Mouse (Mus musculus) heart, postnatal 36 days (tissue): ENCODE measurements around the gene 1110059G10Rik. TPM values are rescaled to one million over a fixed set of nuclear protein-coding genes. Genes with fewer than 3 reads are reported as not detected.
A peak's percentile ranks its signal among the peaks of the same experiment; 100 is the strongest.

Source experiments
- DNase-seq, 2 experiments: peaks; one replicate each; pipeline ENCODE4 v3.0.0; 2021 to 2022
- intact Hi-C: fragments of 180-260 bp; cut with DNase I; formaldehyde crosslinking; loops from one replicate; pipeline ENCODE4 v1.15.1; 2025
- total RNA-seq, 2 experiments: library from RNA; stranded (reverse); gene quantifications; 2 replicates each; pipeline ENCODE4 v1.2.3; 2021

The 1110059G10Rik gene
- 10 to 100 TPM; 15.4 to 19.0 TPM for total RNA-seq

DNA sequence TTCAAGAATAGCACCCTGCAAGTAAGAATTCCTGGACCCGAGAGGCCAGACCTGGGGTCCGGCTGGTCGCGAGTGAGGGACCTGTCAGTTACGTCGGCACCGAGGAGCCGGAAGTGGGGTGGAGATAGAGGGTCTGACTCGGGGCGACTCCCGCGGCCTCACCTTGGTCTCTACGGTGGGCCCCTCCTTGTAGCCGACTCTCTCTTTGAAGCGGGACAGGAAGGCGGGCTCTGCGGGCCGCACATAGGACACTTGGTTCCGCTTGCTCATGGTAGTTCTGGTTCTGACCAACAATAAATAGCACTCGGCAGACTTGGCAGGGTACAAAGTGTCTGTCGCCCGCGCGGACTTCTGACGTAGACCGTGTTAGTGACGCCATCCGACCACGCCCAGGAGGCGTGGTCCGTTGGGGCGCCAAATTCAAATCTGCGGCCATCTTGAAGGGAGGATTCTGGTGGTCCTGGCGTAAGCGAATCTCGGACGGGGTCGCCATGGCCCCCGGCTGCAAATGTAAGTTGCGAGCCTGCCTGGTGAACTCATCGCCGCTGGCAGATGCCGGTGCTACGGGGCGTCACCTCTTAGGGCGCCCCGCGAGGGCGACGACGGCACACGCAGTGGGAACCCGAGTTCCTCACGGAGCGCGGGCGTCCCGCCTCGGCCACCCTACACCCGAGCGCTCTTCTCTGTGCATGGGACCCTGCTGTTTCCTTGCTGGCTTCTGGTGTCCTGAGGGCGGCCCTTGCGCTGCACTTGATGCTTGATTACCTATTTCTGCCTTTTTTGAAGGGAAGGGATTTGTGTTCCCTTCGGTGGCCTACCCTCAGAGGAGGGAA, at the start of gene 1110059G10Rik, which contains the start of gene Kif15:
TSS of gene 1110059G10Rik (minus strand) at position 358 of the 833 bp plus-strand sequence.
TSS of gene Kif15 (plus strand) at position 404 of the 833 bp plus-strand sequence.
- intact Hi-C loops, result loop anchor here (2.0 to 5.0 kb wide), 5 partner anchors 71 to 214 kb away; partner anchors contain the start of genes Exosc7, Tcaim, Tmem42 and Zdhhc3
- peak; percentile 93 to 97 for DNase-seq

- intact Hi-C loops, result no loop called here
- DNase-seq, result no peak
Measured at GRCm38 (mm10) chr9:122999193-122999586, 48.4 kb upstream of the 1110059G10Rik start.

GRCm38 (mm10) chr9:122998406-122999192, 47.8 kb upstream of the 1110059G10Rik start:
- DNase-seq, result no peak
- intact Hi-C loops, result no loop called here

DNA sequence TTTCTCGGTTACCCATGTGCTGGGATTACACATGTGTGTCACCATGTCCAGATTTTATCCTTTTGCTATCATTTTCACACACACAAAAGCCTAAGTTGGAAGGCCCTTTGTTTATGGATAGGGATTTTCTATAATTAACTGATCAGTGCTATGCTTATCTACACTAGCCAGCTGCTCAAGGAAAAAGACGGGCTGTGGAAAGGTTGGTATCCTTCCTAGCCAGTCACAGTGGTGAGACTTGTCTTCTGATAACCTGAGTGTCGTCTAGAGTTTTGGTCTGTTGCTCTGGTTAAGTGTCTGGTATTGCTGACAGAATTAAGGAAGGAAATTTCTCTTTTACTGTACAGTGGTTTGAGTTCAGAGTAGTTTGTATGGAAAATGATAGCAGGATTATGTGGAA, 21.9 kb downstream of the 1110059G10Rik start:
- intact Hi-C loops, result no loop called here

DNA sequence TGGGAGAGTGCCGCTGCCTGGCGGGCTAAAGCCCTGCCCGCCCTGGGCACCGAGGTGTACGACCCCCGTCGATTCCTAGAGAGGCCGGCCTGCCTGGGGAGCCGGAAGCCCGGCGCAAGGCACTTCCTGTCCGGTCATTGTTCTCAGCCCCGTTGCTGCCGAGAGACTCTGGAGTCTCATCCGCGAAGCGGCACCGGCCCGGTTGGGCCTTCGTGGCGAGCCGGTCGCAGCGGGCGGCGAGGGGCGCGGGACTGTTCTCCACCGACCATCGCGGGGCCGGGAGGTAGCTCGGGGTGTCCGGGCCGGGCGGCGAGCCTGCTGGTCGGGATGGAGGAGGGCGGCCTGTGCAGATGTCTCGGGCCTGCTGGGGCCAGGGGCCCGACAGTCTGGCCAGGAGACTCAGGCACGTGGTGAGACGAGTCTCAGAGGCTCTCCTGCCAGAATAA, 27.8 kb downstream of the 1110059G10Rik start, which contains the start of gene Zfp105:
TSS of gene Zfp105 (plus strand) at position 137 of the 446 bp plus-strand sequence.
- peak; percentile 61 to 73 for DNase-seq
- intact Hi-C loops, result loop anchor here (1.0 kb wide), 1 partner anchor 58 kb away; no protein-coding TSS in a partner anchor

More for the DNA sequence above, 21.9 kb downstream of the 1110059G10Rik start:
- no peak for DNase-seq

- intact Hi-C loops, result no loop called here
- DNase-seq, result no peak
Measured at GRCm38 (mm10) chr9:122922436-122922835, 28.4 kb downstream of the 1110059G10Rik start.

DNA sequence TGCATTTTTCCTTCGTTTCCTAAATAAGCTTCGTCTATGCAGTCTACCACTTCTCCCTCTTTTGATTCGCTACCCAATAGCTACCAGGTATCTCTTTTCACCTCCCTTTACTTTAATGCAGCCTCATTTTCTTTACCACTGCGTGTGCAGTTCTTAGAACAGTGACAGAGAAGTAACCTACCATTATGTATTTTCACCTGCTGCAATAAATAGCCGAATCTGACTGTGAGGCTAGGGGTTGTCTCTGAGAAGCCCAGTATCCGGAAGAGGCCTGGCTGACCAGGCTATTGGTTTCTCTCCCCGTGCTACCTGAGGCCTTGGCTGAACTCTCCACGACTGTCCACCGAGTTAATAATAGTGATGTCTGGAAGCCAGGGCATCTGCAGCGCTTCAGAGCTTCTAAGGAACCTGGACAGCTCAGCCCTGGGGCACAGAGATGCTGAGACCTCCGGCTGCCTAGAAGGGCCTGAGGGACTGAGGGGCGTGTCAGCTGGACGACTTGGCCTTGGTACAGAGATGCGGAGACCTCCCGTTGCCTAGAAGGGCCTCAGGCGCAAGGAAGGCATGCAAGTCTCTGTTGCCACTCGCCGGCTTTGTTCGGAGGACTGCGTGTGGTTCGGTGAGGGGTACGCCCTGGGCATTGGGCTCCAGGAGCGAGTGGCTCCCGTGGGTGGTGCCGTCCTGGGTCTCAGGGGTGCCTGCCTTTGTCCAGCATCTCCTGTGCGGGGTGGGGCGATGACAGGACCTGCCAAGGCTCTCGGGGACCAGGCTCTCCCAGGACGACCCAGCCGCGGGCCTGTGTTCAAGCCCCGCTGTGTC, 47.9 kb downstream of the 1110059G10Rik start:
- DNase-seq, result peak; percentile 35 to 38
- intact Hi-C loops, result no loop called here

DNA sequence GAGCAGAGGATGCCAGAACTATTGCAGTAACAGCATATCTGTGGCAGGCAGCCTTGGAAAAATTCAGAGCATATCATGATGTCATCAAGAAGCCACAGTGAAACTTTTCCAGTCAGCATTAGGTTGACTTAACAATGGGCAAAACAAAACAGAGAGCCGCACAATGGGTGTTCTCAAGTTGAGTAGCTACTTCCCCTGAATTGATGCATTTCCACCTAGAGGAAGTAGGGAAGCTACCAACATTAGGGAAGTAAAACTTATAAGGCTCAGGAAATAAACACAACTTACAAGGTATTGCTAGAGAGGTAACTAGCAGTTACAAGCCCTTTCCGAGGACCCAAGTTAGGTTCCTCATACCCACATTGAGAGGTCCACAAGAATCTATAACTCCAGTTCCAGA, 49.8 kb downstream of the 1110059G10Rik start:
- no peak for DNase-seq
- intact Hi-C loops, result no loop called here

Other genes with a start within 250 kb of the 1110059G10Rik start
- gene Topaz1, start 203.7 kb downstream of the 1110059G10Rik start, total RNA-seq, result not detected
- gene Tcaim, start 145.5 kb downstream of the 1110059G10Rik start, total RNA-seq, result 10 to 100 TPM; 50.0 to 58.1 TPM
- not detected for gene Gm35549, start 107.0 kb downstream of the 1110059G10Rik start, total RNA-seq
- gene Zfp445, start 85.0 kb downstream of the 1110059G10Rik start, total RNA-seq, result 10 to 100 TPM; 81.3 to 84.5 TPM
- 1 to 10 TPM; 6.3 to 6.6 TPM for gene Zkscan7, start 65.3 kb downstream of the 1110059G10Rik start, total RNA-seq
- gene Zfp105, start 27.9 kb downstream of the 1110059G10Rik start, total RNA-seq, result 1 to 10 TPM; 1.9 to 2.0 TPM
- under 1 TPM; 0.78 to 0.87 TPM for gene Kif15, start within 50 bp of the 1110059G10Rik start, total RNA-seq
- gene Tmem42, start 70.3 kb upstream of the 1110059G10Rik start, total RNA-seq, result 10 to 100 TPM; 12.7 to 13.3 TPM
- not detected for gene Tgm4, start 83.7 kb upstream of the 1110059G10Rik start, total RNA-seq
- 10 to 100 TPM; 40.7 to 43.0 TPM for gene Zdhhc3, start 162.2 kb upstream of the 1110059G10Rik start, total RNA-seq
- 10 to 100 TPM; 28.6 to 30.0 TPM for gene Exosc7, start 162.2 kb upstream of the 1110059G10Rik start, total RNA-seq
- 10 to 100 TPM; 62.1 to 66.7 TPM for gene Clec3b, start 199.9 kb upstream of the 1110059G10Rik start, total RNA-seq